ENCODE assay signal across 16 mouse cellular contexts in the genomic region with DNA sequence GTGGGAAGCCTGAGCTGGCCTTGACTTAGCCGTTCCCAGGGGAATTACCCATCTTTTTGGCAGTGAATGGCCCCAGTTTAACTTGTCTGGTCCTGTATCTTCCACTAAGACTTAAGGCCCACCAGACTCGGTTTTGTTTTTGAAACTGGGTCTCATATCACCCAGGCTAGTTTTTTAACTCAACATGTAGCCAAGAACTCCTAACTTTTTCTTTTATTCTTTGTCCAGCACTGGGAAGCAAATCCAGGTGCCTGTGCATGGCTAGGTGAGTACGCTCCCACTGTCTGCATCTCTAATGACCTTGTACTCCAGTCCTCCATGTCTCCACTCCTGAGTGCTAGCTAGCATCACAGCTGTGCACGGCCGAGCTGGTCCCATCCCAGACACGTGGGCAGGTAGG. TPM values are rescaled to one million over a fixed set of nuclear protein-coding genes. Genes with fewer than 3 reads are reported as not detected.
DNase-seq lines count a peak whose midpoint lies in the region; ATAC-seq and TF ChIP-seq lines count a peak whose summit lies in the region.
"Had no signal": no experiment of that assay in that cellular context is flagged by ENCODE, and none has a peak within 500 bp of the region (broad histone marks: within the 10 kb centered on the region; RNA-seq: fewer than 3 reads in every experiment).

No protein-coding gene starts in this region.

- no peaks in the 10 kb centered on the region for H3K27me3 ChIP-seq in liver, embryonic 13.5 days
- H3K27me3 ChIP-seq in liver, postnatal 0 days (ENCODE audit: insufficient read depth, low read length): no peaks in the 10 kb centered on the region
- no peaks in the 10 kb centered on the region for H3K27me3 ChIP-seq in MEL (ENCODE audit: control insufficient read depth in 1 of 2, insufficient read depth in 2 of 2, low read length in 2 of 2)
- H3K27me3 ChIP-seq in limb, embryonic 10.5 days (ENCODE audit: low read depth, poor library complexity, severe bottlenecking): no peaks in the 10 kb centered on the region
- H3K27me3 ChIP-seq: CH12.LX; heart, embryonic 15.5 days had no signal

- no peak for ATAC-seq in liver, embryonic 13.5 days (ENCODE audit: low read depth)
- no peak for ATAC-seq in liver, postnatal 0 days
- ATAC-seq: lung, postnatal 0 days had no signal

- no peak for TF ChIP-seq POLR2A in MEL (IDR thresholded peaks at IDR 0.05; ENCODE audit: control insufficient read depth in 1 of 2, insufficient read depth in 1 of 2, low read depth in 1 of 2, low read length in 2 of 2, poor library complexity in 1 of 2)

- peaks cover 44% of the 10 kb centered on the region for H3K4me1 ChIP-seq in liver, embryonic 13.5 days (replicated peaks)
- H3K4me1 ChIP-seq in liver, postnatal 0 days (ENCODE audit: insufficient read depth): peaks cover 8% of the 10 kb centered on the region
- peaks cover 15 to 34% of the 10 kb centered on the region in 2 experiments for H3K4me1 ChIP-seq in MEL (ENCODE audit: control insufficient read depth in 1 of 2, insufficient read depth in 2 of 2, low read length in 2 of 2)
- peaks cover 37% of the 10 kb centered on the region for H3K4me1 ChIP-seq in limb, embryonic 10.5 days

- 0 out of 2 replicates have a peak overlapping the region, but pooled peaks have one; percentile 8 for H3K9ac ChIP-seq in liver, embryonic 13.5 days
- H3K9ac ChIP-seq in liver, postnatal 0 days (replicated peaks): no peak overlapping the region
- no peak overlapping the region; the same call in 1 of the 2 replicates for H3K9ac ChIP-seq in MEL (ENCODE audit: control insufficient read depth, low read depth, low read length, poor library complexity, severe bottlenecking)
- H3K9ac ChIP-seq: heart, embryonic 15.5 days had no signal

- no peak for TF ChIP-seq EP300 in liver, postnatal 0 days (IDR thresholded peaks at IDR 0.05; ENCODE audit: low read depth)
- TF ChIP-seq EP300 in MEL (IDR thresholded peaks at IDR 0.05; ENCODE audit: low read depth in 1 of 2, low read length in 2 of 2): no peak

- TF ChIP-seq RAD21 in MEL (IDR thresholded peaks at IDR 0.05; ENCODE audit: low read depth, low read length): no peak

- H3K4me2 ChIP-seq in liver, embryonic 13.5 days: 0 out of 2 replicates have a peak overlapping the region, but pooled peaks have one; percentile 19
- H3K4me2 ChIP-seq in liver, postnatal 0 days (ENCODE audit: low read depth, low read length): no peak overlapping the region
- H3K4me2 ChIP-seq: midbrain, embryonic 11.5 days had no signal

- no peaks in the 10 kb centered on the region for H3K9me3 ChIP-seq in liver, embryonic 13.5 days (replicated peaks)
- H3K9me3 ChIP-seq in liver, postnatal 0 days (ENCODE audit: low read length): no peaks in the 10 kb centered on the region
- no peaks in the 10 kb centered on the region for H3K9me3 ChIP-seq in MEL (replicated peaks; ENCODE audit: insufficient read depth, low read length)
- no peaks in the 10 kb centered on the region for H3K9me3 ChIP-seq in limb, embryonic 10.5 days (replicated peaks)
- H3K9me3 ChIP-seq: heart, embryonic 15.5 days had no signal

- no peak overlapping the region for H3K4me3 ChIP-seq in liver, embryonic 13.5 days (replicated peaks)
- no peak overlapping the region for H3K4me3 ChIP-seq in liver, postnatal 0 days (ENCODE audit: low read depth, low read length)
- no peak overlapping the region for H3K4me3 ChIP-seq in MEL (ENCODE audit: control insufficient read depth in 1 of 2, insufficient read depth in 1 of 2, low read depth in 2 of 2, low read length in 2 of 2)
- H3K4me3 ChIP-seq in limb, embryonic 10.5 days: peak overlapping the region; percentile 14; the same call in 1 of the 2 replicates
- H3K4me3 ChIP-seq: heart, embryonic 15.5 days had no signal

- TF ChIP-seq CTCF in liver, postnatal 0 days (IDR thresholded peaks at IDR 0.05; ENCODE audit: low read depth): no peak
- TF ChIP-seq CTCF in MEL (IDR thresholded peaks at IDR 0.05 in 2 of 3, conservative IDR thresholded peaks at IDR 0.05 in 1 of 3; ENCODE audit: control insufficient read depth in 1 of 3, insufficient read depth in 1 of 3, low read depth in 2 of 3, low read length in 3 of 3, poor library complexity in 1 of 3, severe bottlenecking in 1 of 3): no peak

- DNase-seq in heart, postnatal 4 days: peak; percentile 5
- DNase-seq in heart, postnatal 36 days: no peak
- DNase-seq in liver, embryonic 13.5 days: no peak
- DNase-seq in liver, postnatal 0 days: no peak
- DNase-seq in MEL (ENCODE audit: low read depth, low spot score): no peak
- DNase-seq in limb, embryonic 10.5 days (ENCODE audit: low spot score): no peak
- no peak for DNase-seq in thymus, postnatal 36 days
- DNase-seq: adrenal gland, adult 8-10 months; cerebellum, postnatal 25 days; kidney, adult 11 months; thymus, postnatal 4 days had no signal

- peak overlapping the region; percentile 41 for H3K27ac ChIP-seq in liver, embryonic 13.5 days
- H3K27ac ChIP-seq in liver, postnatal 0 days (ENCODE audit: low read depth): no peak overlapping the region
- peak overlapping the region; percentile 75 for H3K27ac ChIP-seq in MEL (ENCODE audit: control insufficient read depth, low read depth, low read length)
- H3K27ac ChIP-seq in limb, embryonic 10.5 days: no peak overlapping the region
- H3K27ac ChIP-seq: heart, embryonic 15.5 days had no signal

- intact Hi-C loops in heart, postnatal 36 days (cut with DNase I): loop anchor here (5.0 kb wide), 1 partner anchor 161 kb away; a partner anchor contains a TSS

- peaks cover 31% of the 10 kb centered on the region for H3K36me3 ChIP-seq in liver, embryonic 13.5 days
- 0 out of 2 replicates have a peak, but pooled peaks cover 14% of the 10 kb centered on the region for H3K36me3 ChIP-seq in liver, postnatal 0 days (replicated peaks; ENCODE audit: insufficient read depth, low read length)
- H3K36me3 ChIP-seq in MEL (ENCODE audit: control insufficient read depth in 1 of 2, insufficient read depth in 2 of 2, low read length in 2 of 2): peaks cover under 1 to 33% of the 10 kb centered on the region in 2 experiments
- H3K36me3 ChIP-seq in limb, embryonic 10.5 days: peaks cover 31% of the 10 kb centered on the region

- WGBS in liver, embryonic 13.5 days (ENCODE audit: insufficient replicate concordance): 75% methylated on average over 6 of the region's 6 CpGs
- 80% methylated on average over 6 of the region's 6 CpGs for WGBS in liver, postnatal 0 days (ENCODE audit: insufficient replicate concordance)
- WGBS in limb, embryonic 10.5 days: 83% methylated on average over 6 of the region's 6 CpGs

- peaks cover 48% of the 10 kb centered on the region for H3K79me2 ChIP-seq in MEL (ENCODE audit: control insufficient read depth, insufficient read depth, low read length, poor library complexity)

RNA-seq across cellular contexts. Expression of a gene that starts 2.6 kb away (rescaled TPM):
- total RNA-seq in heart, postnatal 4 days (2021): 100 to 1,000 TPM; 247 to 254 TPM
- 10 to 100 TPM; 85.9 to 93.8 TPM for total RNA-seq in heart, postnatal 36 days (2021)
- polyA plus RNA-seq in liver, embryonic 13.5 days (2015; fragmentation: Nextera tagmentation; extraction: Ambion mirVana): 312 and 331 TPM in 2 replicates
- 146 and 157 TPM in 2 replicates for polyA plus RNA-seq in liver, postnatal 0 days (2015; fragmentation: Nextera tagmentation; extraction: Ambion mirVana)
- 435 and 452 TPM in 2 replicates for total RNA-seq in MEL (2012; rRNA removed)
- polyA plus RNA-seq in MEL (2012; ENCODE audit: insufficient read depth in 1 of 2, insufficient read length in 2 of 2, low read depth in 1 of 2, low replicate concordance in 2 of 2, missing spikeins in 1 of 2): 1,000 to 10,000 TPM in 1 of 2 experiments, 100 to 1,000 TPM in 1; 570 to 1,336 TPM
- polyA plus RNA-seq in limb, embryonic 10.5 days (2016; fragmentation: Nextera tagmentation; extraction: Ambion mirVana): 893 and 996 TPM in 2 replicates

RNA-seq across cellular contexts. Expression of a gene that starts 2.9 kb away (rescaled TPM):
- 10 to 100 TPM; 19.4 to 20.6 TPM for total RNA-seq in heart, postnatal 4 days (2021)
- 10 to 100 TPM; 21.0 to 28.1 TPM for total RNA-seq in heart, postnatal 36 days (2021)
- 11.8 and 14.3 TPM in 2 replicates for polyA plus RNA-seq in liver, embryonic 13.5 days (2015; fragmentation: Nextera tagmentation; extraction: Ambion mirVana)
- 14.4 and 14.9 TPM in 2 replicates for polyA plus RNA-seq in liver, postnatal 0 days (2015; fragmentation: Nextera tagmentation; extraction: Ambion mirVana)
- total RNA-seq in MEL (2012; rRNA removed): 35.9 TPM in 2 replicates
- 10 to 100 TPM in 1 of 2 experiments, not detected in 1; 55.7 TPM for polyA plus RNA-seq in MEL (2012; ENCODE audit: insufficient read depth in 1 of 2, insufficient read length in 2 of 2, low read depth in 1 of 2, low replicate concordance in 2 of 2, missing spikeins in 1 of 2)
- polyA plus RNA-seq in limb, embryonic 10.5 days (2016; fragmentation: Nextera tagmentation; extraction: Ambion mirVana): 29.0 and 31.6 TPM in 2 replicates

RNA-seq across cellular contexts. Expression of a gene that starts 36.5 kb away (rescaled TPM):
- total RNA-seq in heart, postnatal 4 days (2021): 10 to 100 TPM; 20.3 to 22.1 TPM
- total RNA-seq in heart, postnatal 36 days (2021): 10 to 100 TPM; 17.5 to 18.7 TPM
- 14.3 and 15.1 TPM in 2 replicates for polyA plus RNA-seq in liver, embryonic 13.5 days (2015; fragmentation: Nextera tagmentation; extraction: Ambion mirVana)
- 14.9 TPM in 2 replicates for polyA plus RNA-seq in liver, postnatal 0 days (2015; fragmentation: Nextera tagmentation; extraction: Ambion mirVana)
- 41.1 and 43.9 TPM in 2 replicates for total RNA-seq in MEL (2012; rRNA removed)
- 10 to 100 TPM in 1 of 2 experiments, not detected in 1; 89.0 TPM for polyA plus RNA-seq in MEL (2012; ENCODE audit: insufficient read depth in 1 of 2, insufficient read length in 2 of 2, low read depth in 1 of 2, low replicate concordance in 2 of 2, missing spikeins in 1 of 2)
- polyA plus RNA-seq in limb, embryonic 10.5 days (2016; fragmentation: Nextera tagmentation; extraction: Ambion mirVana): 27.5 and 34.4 TPM in 2 replicates

RNA-seq across cellular contexts. Expression of a gene that starts 43.7 kb away (rescaled TPM):
- total RNA-seq in heart, postnatal 4 days (2021): 1 to 10 TPM in 1 of 2 experiments, under 1 TPM in 1; 0.41 to 1.0 TPM
- total RNA-seq in heart, postnatal 36 days (2021): 1 to 10 TPM; 5.1 to 9.5 TPM
- polyA plus RNA-seq in liver, embryonic 13.5 days (2015; fragmentation: Nextera tagmentation; extraction: Ambion mirVana): 0.42 and 0.50 TPM in 2 replicates
- 0.58 and 0.66 TPM in 2 replicates for polyA plus RNA-seq in liver, postnatal 0 days (2015; fragmentation: Nextera tagmentation; extraction: Ambion mirVana)
- total RNA-seq in MEL (2012; rRNA removed): 0.23 TPM in 1 of 2 replicates, not detected in the other
- 1 to 10 TPM in 1 of 2 experiments, not detected in 1; 1.3 TPM for polyA plus RNA-seq in MEL (2012; ENCODE audit: insufficient read depth in 1 of 2, insufficient read length in 2 of 2, low read depth in 1 of 2, low replicate concordance in 2 of 2, missing spikeins in 1 of 2)
- polyA plus RNA-seq in limb, embryonic 10.5 days (2016; fragmentation: Nextera tagmentation; extraction: Ambion mirVana): 0.34 and 0.51 TPM in 2 replicates
- total RNA-seq: liver, adult 2 months had no signal

RNA-seq across cellular contexts. Expression of a gene that starts 50.4 kb away (rescaled TPM):
- 1 to 10 TPM; 4.4 to 4.7 TPM for total RNA-seq in heart, postnatal 4 days (2021)
- total RNA-seq in heart, postnatal 36 days (2021): 1 to 10 TPM; 2.1 to 3.8 TPM
- polyA plus RNA-seq in liver, embryonic 13.5 days (2015; fragmentation: Nextera tagmentation; extraction: Ambion mirVana): 4.3 and 4.5 TPM in 2 replicates
- 4.0 and 4.8 TPM in 2 replicates for polyA plus RNA-seq in liver, postnatal 0 days (2015; fragmentation: Nextera tagmentation; extraction: Ambion mirVana)
- 0.15 TPM in 1 of 2 replicates, not detected in the other for total RNA-seq in MEL (2012; rRNA removed)
- polyA plus RNA-seq in MEL (2012; ENCODE audit: insufficient read depth in 1 of 2, insufficient read length in 2 of 2, low read depth in 1 of 2, low replicate concordance in 2 of 2, missing spikeins in 1 of 2): under 1 TPM in 1 of 2 experiments, not detected in 1; 0.10 TPM
- 12.1 and 12.3 TPM in 2 replicates for polyA plus RNA-seq in limb, embryonic 10.5 days (2016; fragmentation: Nextera tagmentation; extraction: Ambion mirVana)
- total RNA-seq: CH12.LX had no signal

Comparison
In these comparisons a context has a peak if more than half of its experiments do, and no peak if none do; other contexts are left out.
1. H3K27ac ChIP-seq: peak in liver, embryonic 13.5 days (single experiment) and MEL (single experiment); none in liver, postnatal 0 days (single experiment) and limb, embryonic 10.5 days (single experiment).